Mouse (Mus musculus) heart, embryonic 14.5 days (tissue): ENCODE measurements at regions not wholly inside any gene's neighbourhood (a gene's known extent, or its start where the extent isn't known, plus 50 kb on each side); places are given as distances from the start of the nearest gene placed in this dataset.

Source experiments
- ATAC-seq: fragments of 200-750 bp; cut with Nextera tagmentation; 2 replicates; pipeline ENCODE4 v1.8.0; 2017; ENCODE audit warnings: low read depth, moderate TSS enrichment; ENCODE audit not compliant: insufficient number of reproducible peaks, insufficient read depth, low FRiP score
- H3K27ac ChIP-seq, 2 experiments: fragments of 200-500 bp in 1 of 2; fragments of 300-500 bp in 1 of 2; sonication (generic) in 1 of 2; replicated peaks in 1 of 2; 2 replicates each; pipeline ENCODE4 v1.5.1; 2012 to 2014; ENCODE audit warnings: low read depth in 2 of 2, low read length in 2 of 2, control low read depth in 1 of 2, mild to moderate bottlenecking in 1 of 2, mixed read lengths in 1 of 2; ENCODE audit not compliant: control insufficient read depth in 1 of 2, insufficient read depth in 1 of 2
- H3K27me3 ChIP-seq: fragments of 300-500 bp; sonication (generic); 2 replicates; pipeline ENCODE4 v1.6.1; 2014; ENCODE audit warnings: mild to moderate bottlenecking, low read length, control low read depth; ENCODE audit not compliant: control insufficient read depth, insufficient read depth
- H3K36me3 ChIP-seq: fragments of 300-500 bp; sonication (generic); 2 replicates; pipeline ENCODE4 v1.6.1; 2014; ENCODE audit warnings: mild to moderate bottlenecking, control low read depth, low read length, mixed read lengths; ENCODE audit not compliant: control insufficient read depth, insufficient read depth
- H3K4me1 ChIP-seq, 2 experiments: fragments of 200-500 bp in 1 of 2; fragments of 300-500 bp in 1 of 2; sonication (generic) in 1 of 2; 2 replicates each; pipeline ENCODE4 v1.6.1; 2012 to 2014; ENCODE audit warnings: low read length in 2 of 2, control low read depth in 1 of 2, mixed read lengths in 1 of 2; ENCODE audit not compliant: control insufficient read depth in 2 of 2, insufficient read depth in 2 of 2
- H3K4me2 ChIP-seq: fragments of 300-500 bp; sonication (generic); 2 replicates; pipeline ENCODE4 v1.6.1; 2014; ENCODE audit warnings: mild to moderate bottlenecking, low read length
- H3K4me3 ChIP-seq, 2 experiments: fragments of 200-500 bp in 1 of 2; fragments of 300-500 bp in 1 of 2; sonication (generic) in 1 of 2; 2 replicates each; pipeline ENCODE4 v1.5.1; 2012 to 2014; ENCODE audit warnings: low read length in 2 of 2, mild to moderate bottlenecking in 2 of 2, control low read depth in 1 of 2, low read depth in 1 of 2, moderate library complexity in 1 of 2; ENCODE audit not compliant: control insufficient read depth in 1 of 2, insufficient read depth in 1 of 2
- H3K9ac ChIP-seq: fragments of 300-500 bp; sonication (generic); 2 replicates; pipeline ENCODE4 v1.6.1; 2014; ENCODE audit warnings: mild to moderate bottlenecking, low read length
- H3K9me3 ChIP-seq: fragments of 300-500 bp; sonication (generic); 2 replicates; pipeline ENCODE4 v1.6.1; 2016; ENCODE audit warnings: low read length, control low read depth; ENCODE audit not compliant: control insufficient read depth
- WGBS: fragments of 180-500 bp; shearing (Covaris S2); extraction: QIAGEN DNeasy Blood & Tissue Kit; methylation state at CpG from one replicate; pipeline ENCODE4 v1.1.7; 2014; 5-methylcytosine and 5-hydroxymethylcytosine counted together

GRCm38 (mm10) chr13:28492015-28492414 lies 234.7 kb downstream of the Gm11361 start:
- no peak overlapping the region for H3K27ac ChIP-seq
- no peak overlapping the region for H3K4me3 ChIP-seq
- no peaks in the 10 kb centered on the region for H3K36me3 ChIP-seq
- no peaks in the 10 kb centered on the region for H3K27me3 ChIP-seq
- H3K4me1 ChIP-seq, result 0 out of 4 replicates have a peak, but pooled peaks cover 0 to 2% of the 10 kb centered on the region in 2 experiments
- no peak for ATAC-seq
- WGBS, result 94% methylated on average over 2 of the region's 2 CpGs
- H3K9me3 ChIP-seq, result no peaks in the 10 kb centered on the region
- no peak overlapping the region for H3K4me2 ChIP-seq
- H3K9ac ChIP-seq, result no peak overlapping the region

DNA sequence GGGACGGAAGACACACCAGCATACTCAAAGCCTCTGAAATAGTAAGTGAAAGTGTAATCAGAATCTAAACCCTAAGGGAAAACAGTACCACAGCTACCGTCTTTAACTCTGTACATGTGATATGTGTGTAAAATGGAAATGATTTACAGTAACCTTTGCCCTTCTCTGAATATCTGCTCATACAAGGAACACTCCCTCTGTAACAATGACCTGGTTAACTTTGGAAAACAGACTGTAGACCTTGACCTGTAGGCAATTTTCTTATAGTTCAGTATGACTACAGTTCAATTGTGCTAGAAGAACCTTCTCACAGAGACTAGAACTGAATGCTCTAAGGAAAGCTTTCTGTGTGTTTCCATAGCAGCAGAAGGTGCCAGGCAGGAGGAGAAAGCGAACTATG lies 226.4 kb downstream of the Gm11361 start:
- 79% methylated on average over 3 of the region's 3 CpGs for WGBS
- no peak overlapping the region for H3K4me3 ChIP-seq
- H3K4me1 ChIP-seq, result no peaks in the 10 kb centered on the region
- no peaks in the 10 kb centered on the region for H3K36me3 ChIP-seq
- H3K9ac ChIP-seq, result no peak overlapping the region
- no peak overlapping the region for H3K27ac ChIP-seq
- no peak overlapping the region for H3K4me2 ChIP-seq
- no peaks in the 10 kb centered on the region for H3K27me3 ChIP-seq
- no peaks in the 10 kb centered on the region for H3K9me3 ChIP-seq
- no peak for ATAC-seq

GRCm38 (mm10) chr13:28481224-28481965 lies 224.1 kb downstream of the Gm11361 start:
- ATAC-seq, result no peak

DNA sequence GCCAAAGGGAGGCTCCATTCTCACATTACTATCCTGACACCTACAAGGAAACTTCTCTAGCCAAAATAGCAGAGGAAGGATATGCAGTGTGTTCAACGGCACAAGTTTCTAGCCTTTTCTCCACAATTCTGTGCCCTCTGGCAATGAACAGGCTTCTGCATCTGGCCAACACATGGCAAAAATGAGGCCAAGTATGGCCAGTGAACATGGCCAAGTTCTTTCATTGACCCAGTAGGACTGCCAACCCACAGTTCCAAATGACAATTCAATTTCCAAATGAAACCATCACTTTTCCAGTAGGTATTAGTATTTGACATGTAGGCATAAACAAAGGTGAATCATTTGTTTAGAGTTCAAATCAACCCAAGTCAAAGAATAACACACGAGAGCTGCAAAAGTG lies 208.8 kb downstream of the Gm11361 start:
- no peaks in the 10 kb centered on the region for H3K9me3 ChIP-seq
- H3K36me3 ChIP-seq, result no peaks in the 10 kb centered on the region
- H3K9ac ChIP-seq, result no peak overlapping the region
- no peak for ATAC-seq
- WGBS, result 80% methylated on average over 2 of the region's 2 CpGs
- no peaks in the 10 kb centered on the region for H3K4me1 ChIP-seq
- H3K27me3 ChIP-seq, result no peaks in the 10 kb centered on the region
- no peak overlapping the region for H3K4me3 ChIP-seq
- no peak overlapping the region for H3K27ac ChIP-seq
- no peak overlapping the region for H3K4me2 ChIP-seq

More at GRCm38 (mm10) chr13:28481224-28481965, 224.1 kb downstream of the Gm11361 start:
- no peaks in the 10 kb centered on the region for H3K27me3 ChIP-seq
- H3K9me3 ChIP-seq, result 0 out of 2 replicates have a peak, but pooled peaks cover 4% of the 10 kb centered on the region
- H3K4me3 ChIP-seq, result no peak overlapping the region
- WGBS, result 84% methylated on average over 7 of the region's 7 CpGs
- no peaks in the 10 kb centered on the region for H3K36me3 ChIP-seq
- no peak overlapping the region for H3K4me2 ChIP-seq
- no peaks in the 10 kb centered on the region for H3K4me1 ChIP-seq
- no peak overlapping the region for H3K9ac ChIP-seq
- H3K27ac ChIP-seq, result no peak overlapping the region

DNA sequence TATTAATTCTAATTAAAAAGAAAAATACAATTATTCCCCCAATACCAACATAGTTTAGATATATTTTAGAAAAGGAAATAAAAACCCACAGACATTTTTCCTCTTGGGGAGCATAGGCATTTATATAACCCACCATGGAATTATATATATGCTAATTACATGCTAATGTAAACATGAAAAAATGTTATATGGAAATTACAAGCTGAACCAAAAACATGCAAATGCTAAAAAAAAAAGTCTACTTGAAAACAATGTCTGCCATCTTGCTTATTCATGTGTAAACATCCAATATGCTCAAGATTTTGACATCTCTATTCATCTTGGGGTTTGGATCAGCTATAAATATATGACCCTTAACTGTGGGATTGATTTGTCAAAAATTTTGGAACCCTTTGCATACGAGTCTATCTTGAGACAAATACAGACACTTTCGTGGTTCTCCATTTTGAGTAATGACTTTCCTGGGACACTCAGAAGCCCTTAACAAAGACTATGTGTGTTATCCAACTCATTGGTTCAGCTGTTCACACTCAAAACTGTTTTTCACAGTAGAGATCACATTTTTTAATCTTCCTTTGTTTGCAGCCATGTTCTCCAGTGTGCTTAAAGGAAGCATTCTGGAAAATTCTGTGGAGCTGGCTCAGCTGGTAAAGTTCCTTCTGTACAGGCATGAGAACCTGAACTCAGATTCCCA lies 208.0 kb downstream of the Gm11361 start:
- Histone ChIP-seq H3K27me3 (no peaks in the 10 kb centered on the region), H3K27ac (no peak overlapping the region), H3K9me3 (no peaks in the 10 kb centered on the region), H3K9ac (no peak overlapping the region), H3K4me1 (no peaks in the 10 kb centered on the region), H3K4me3 (no peak overlapping the region), H3K36me3 (no peaks in the 10 kb centered on the region), H3K4me2 (no peak overlapping the region)
- WGBS, result 77% methylated on average over 2 of the region's 2 CpGs
- ATAC-seq, result no peak

DNA sequence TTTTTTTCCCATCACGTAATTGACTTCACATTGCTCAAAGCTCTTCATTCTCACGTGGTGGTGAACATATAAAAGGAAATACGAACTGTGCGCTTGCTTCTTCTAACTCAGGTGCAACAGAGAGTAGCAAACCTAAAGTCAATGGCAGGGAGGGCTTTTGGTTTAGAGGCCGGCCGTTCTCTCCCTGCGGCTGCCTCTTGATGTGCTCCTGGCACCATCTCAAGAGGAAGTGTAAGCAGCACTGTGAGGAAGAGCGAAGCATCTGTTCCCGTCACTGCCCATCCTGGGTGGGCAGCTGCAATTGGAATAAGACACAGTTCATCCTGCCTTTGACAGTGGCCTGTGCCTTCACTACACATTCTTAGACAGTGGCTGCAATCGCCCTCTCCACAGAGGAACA lies 204.0 kb downstream of the Gm11361 start:
- WGBS, result 87% methylated on average over 10 of the region's 10 CpGs
- H3K36me3 ChIP-seq, result no peaks in the 10 kb centered on the region
- no peaks in the 10 kb centered on the region for H3K9me3 ChIP-seq
- H3K9ac ChIP-seq, result no peak overlapping the region
- no peak overlapping the region for H3K4me3 ChIP-seq
- no peaks in the 10 kb centered on the region for H3K4me1 ChIP-seq
- no peak overlapping the region for H3K4me2 ChIP-seq
- H3K27me3 ChIP-seq, result no peaks in the 10 kb centered on the region
- H3K27ac ChIP-seq, result no peak overlapping the region
- ATAC-seq, result no peak

DNA sequence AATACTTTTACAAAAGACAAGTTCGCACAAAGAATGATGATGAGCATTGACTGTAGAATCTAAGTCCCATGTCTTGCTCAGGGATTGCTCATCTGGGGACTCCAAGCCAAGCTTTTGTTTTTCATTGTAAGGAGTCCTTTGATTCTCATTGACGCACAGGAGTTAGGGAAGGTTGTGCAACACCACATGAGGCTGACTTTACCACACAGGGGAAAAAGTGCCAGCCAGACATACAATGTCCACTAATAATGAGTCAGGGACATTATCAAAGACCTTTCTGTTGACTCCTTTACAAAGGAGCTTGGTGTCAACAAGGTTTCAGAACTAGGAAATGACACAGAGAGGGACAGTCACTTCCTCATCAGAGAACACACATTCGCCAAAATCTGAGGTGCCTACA lies 200.1 kb downstream of the Gm11361 start:
- no peak for ATAC-seq
- Histone ChIP-seq H3K27ac (no peak overlapping the region), H3K4me1 (no peaks in the 10 kb centered on the region), H3K36me3 (no peaks in the 10 kb centered on the region), H3K27me3 (no peaks in the 10 kb centered on the region), H3K4me2 (no peak overlapping the region), H3K9ac (no peak overlapping the region), H3K4me3 (no peak overlapping the region), H3K9me3 (no peaks in the 10 kb centered on the region)
- 72% methylated on average over 3 of the region's 3 CpGs for WGBS
